Mouse (Mus musculus): Measurements from ENCODE around the gene Rhbdf2. TPM values are rescaled to one million over a fixed set of nuclear protein-coding genes. Genes with fewer than 3 reads are reported as not detected.
"Not testable (repeated sequence)": the region's sequence is repeated elsewhere in the genome, so short reads cannot be mapped to it uniquely, and the experiment has no call there.

Gene Rhbdf2
- total and polyA plus RNA-seq, 2 experiments from 2014 or later: 1.0 to 3.4 TPM

DNA sequence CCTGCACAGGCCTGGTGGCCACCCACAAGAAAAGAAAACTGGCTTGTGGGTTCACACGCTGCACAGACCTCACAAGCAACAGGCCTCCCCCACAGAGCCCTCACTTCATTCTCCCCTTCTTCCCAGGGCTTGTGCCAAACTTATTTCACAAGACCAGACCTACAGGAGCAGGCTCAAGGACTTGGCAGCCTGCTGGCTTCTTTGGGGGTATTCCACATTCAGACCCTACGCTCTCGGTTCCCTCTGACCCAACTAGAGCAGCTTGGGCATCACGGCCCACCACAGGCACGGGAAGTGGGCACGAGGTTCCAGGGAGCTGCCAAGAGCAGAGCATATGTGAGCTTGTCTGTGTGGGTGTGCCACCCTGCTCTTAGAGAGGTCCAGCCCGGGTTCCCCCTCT, 9.2 kb downstream of the Rhbdf2 start:
- no peaks in the 10 kb centered on the region for H3K36me3 ChIP-seq (ENCODE audit: insufficient read depth, low read length)
- H3K27ac ChIP-seq (ENCODE audit: low read depth, low read length): no peak overlapping the region
- WGBS: 68% methylated on average over 7 of the region's 7 CpGs
- ATAC-seq (ENCODE audit: low FRiP score): no peak
- H3K27me3 ChIP-seq (ENCODE audit: insufficient read depth, low read length): peaks cover 5% of the 10 kb centered on the region; the same call in 1 of the 2 replicates
- H3K4me1 ChIP-seq (ENCODE audit: insufficient read depth, low read length): no peaks in the 10 kb centered on the region
- H3K4me2 ChIP-seq (ENCODE audit: low read depth, low read length, poor library complexity, severe bottlenecking): no peak overlapping the region
- H3K9ac ChIP-seq (replicated peaks; ENCODE audit: low read length, poor library complexity, severe bottlenecking): no peak overlapping the region
- no peak for TF ChIP-seq CTCF (IDR thresholded peaks at IDR 0.05)
- no peak overlapping the region for H3K4me3 ChIP-seq (ENCODE audit: low read depth, low read length)
- peak; percentile 62 for DNase-seq (ENCODE audit: low spot score)
- H3K9me3 ChIP-seq (ENCODE audit: low read length): no peaks in the 10 kb centered on the region

DNA sequence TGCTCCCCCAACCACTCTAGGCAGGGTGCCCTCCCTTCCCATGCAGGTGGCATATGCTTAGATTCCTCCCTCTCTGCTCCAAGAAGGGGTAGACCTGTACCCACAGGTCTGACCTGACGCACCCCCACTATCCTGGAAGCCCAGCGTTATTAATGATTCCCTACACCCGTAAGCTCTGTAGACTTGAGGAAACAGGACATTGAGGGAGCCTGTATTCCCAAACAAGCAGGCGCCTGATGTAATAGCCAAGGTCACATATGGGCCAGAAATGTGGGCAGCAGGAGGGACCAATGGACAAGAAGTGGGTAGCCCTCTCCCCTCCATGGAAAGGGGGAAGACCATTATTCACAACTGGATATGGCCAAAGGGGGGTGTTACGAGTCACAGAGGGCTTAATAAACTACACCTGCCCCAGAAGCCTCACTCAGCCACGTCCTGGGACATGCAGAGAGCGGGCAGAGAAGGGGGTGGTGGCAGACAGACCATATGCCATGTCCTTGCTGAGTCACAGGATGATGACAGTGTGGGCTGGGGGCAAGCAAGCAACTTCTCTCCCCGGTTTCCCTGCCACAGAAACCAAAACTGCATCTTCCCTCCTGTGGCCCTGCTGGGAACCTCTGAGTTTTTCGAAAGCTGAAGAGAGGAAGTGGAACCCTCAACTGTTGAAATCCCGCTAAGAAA, 10.2 kb downstream of the Rhbdf2 start:
- Histone ChIP-seq H3K4me2 (ENCODE audit: low read depth, low read length, poor library complexity, severe bottlenecking) (no peak overlapping the region), H3K4me3 (ENCODE audit: low read depth, low read length) (no peak overlapping the region), H3K27ac (ENCODE audit: low read depth, low read length) (no peak overlapping the region), H3K9me3 (ENCODE audit: low read length) (no peaks in the 10 kb centered on the region), H3K4me1 (ENCODE audit: insufficient read depth, low read length) (no peaks in the 10 kb centered on the region), H3K36me3 (ENCODE audit: insufficient read depth, low read length) (no peaks in the 10 kb centered on the region), H3K27me3 (ENCODE audit: insufficient read depth, low read length) (peaks cover 5% of the 10 kb centered on the region; the same call in 1 of the 2 replicates), H3K9ac (replicated peaks; ENCODE audit: low read length, poor library complexity, severe bottlenecking) (no peak overlapping the region)
- ATAC-seq (ENCODE audit: low FRiP score) (no peak), DNase-seq (ENCODE audit: low spot score) (no peak)
- TF ChIP-seq CTCF (IDR thresholded peaks at IDR 0.05): no peak
- WGBS: 78% methylated on average over 10 of the region's 10 CpGs

DNA sequence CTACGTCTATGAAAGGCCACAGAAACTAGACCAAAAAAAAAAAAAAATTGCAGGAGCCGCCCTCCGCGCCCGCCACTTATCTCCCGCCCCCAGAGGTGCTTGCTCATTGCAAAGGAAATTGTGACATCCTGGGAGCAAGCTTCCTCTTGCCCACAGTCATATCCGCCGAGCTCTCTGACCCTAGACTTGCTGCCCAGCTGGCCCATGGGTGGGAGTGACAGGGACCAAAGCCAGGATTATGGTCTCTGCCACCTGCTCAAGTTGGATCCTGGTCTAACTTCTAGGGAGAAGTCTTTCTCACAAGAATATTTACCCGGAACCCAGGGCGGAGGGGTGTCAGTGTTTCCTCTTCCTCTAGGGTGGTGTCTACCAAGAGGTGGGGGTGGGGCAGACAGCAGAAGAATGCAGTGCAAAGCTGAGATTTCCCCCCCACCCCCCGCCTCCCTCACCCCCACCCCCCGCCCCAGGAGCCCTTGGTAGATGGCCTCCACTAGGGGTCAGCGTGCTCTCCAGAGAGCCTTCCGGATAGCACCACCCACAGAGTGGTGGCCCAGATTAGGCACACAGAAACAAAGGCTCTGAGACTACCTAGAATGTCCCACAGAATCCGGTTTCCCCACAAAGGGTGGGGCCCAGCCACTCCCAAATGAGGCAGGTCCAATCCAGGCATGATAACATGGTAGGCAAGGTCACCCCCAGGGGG, 10.9 kb downstream of the Rhbdf2 start:
- ATAC-seq (ENCODE audit: low FRiP score) (no peak), DNase-seq (ENCODE audit: low spot score) (no peak)
- Histone ChIP-seq H3K36me3 (ENCODE audit: insufficient read depth, low read length) (no peaks in the 10 kb centered on the region), H3K9ac (replicated peaks; ENCODE audit: low read length, poor library complexity, severe bottlenecking) (no peak overlapping the region), H3K4me3 (ENCODE audit: low read depth, low read length) (no peak overlapping the region), H3K4me2 (ENCODE audit: low read depth, low read length, poor library complexity, severe bottlenecking) (no peak overlapping the region), H3K27ac (ENCODE audit: low read depth, low read length) (no peak overlapping the region), H3K4me1 (ENCODE audit: insufficient read depth, low read length) (no peaks in the 10 kb centered on the region), H3K27me3 (ENCODE audit: insufficient read depth, low read length) (peaks cover 5% of the 10 kb centered on the region; the same call in 1 of the 2 replicates), H3K9me3 (ENCODE audit: low read length) (no peaks in the 10 kb centered on the region)
- WGBS: 53% methylated on average over 15 of the region's 15 CpGs
- TF ChIP-seq CTCF (IDR thresholded peaks at IDR 0.05): 0 out of 2 replicates have a peak, but pooled peaks have one; percentile 7

DNA sequence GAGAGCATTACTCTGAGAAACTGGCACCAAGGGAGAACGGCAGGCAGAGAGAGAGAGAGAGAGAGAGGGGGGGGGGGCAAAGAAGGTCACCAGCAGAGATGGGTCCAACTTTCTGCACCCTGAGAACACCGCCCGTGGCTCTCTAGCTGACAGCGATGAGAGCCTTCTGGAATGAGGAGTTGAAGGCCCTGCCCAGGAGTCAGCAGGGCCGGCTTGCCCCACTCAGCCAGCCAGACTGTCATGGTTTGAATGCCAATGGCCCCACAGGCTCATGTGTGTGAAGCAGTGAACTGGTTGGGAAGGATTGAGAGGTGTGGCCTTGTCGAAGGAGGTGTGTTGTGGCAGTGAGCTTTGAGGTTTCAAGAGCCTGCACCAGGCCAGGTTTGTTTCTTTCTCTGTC, 13.6 kb downstream of the Rhbdf2 start:
- no peak overlapping the region for H3K4me2 ChIP-seq (ENCODE audit: low read depth, low read length, poor library complexity, severe bottlenecking)
- no peak for TF ChIP-seq CTCF (IDR thresholded peaks at IDR 0.05)
- ATAC-seq (ENCODE audit: low FRiP score) (no peak), DNase-seq (ENCODE audit: low spot score) (no peak)
- H3K4me3 ChIP-seq (ENCODE audit: low read depth, low read length): no peak overlapping the region
- H3K36me3 ChIP-seq (ENCODE audit: insufficient read depth, low read length): no peaks in the 10 kb centered on the region
- H3K27me3 ChIP-seq (ENCODE audit: insufficient read depth, low read length): no peaks in the 10 kb centered on the region
- no peaks in the 10 kb centered on the region for H3K9me3 ChIP-seq (ENCODE audit: low read length)
- no peaks in the 10 kb centered on the region for H3K4me1 ChIP-seq (ENCODE audit: insufficient read depth, low read length)
- H3K9ac ChIP-seq (replicated peaks; ENCODE audit: low read length, poor library complexity, severe bottlenecking): no peak overlapping the region
- 83% methylated on average over 6 of the region's 6 CpGs for WGBS
- no peak overlapping the region for H3K27ac ChIP-seq (ENCODE audit: low read depth, low read length)

DNA sequence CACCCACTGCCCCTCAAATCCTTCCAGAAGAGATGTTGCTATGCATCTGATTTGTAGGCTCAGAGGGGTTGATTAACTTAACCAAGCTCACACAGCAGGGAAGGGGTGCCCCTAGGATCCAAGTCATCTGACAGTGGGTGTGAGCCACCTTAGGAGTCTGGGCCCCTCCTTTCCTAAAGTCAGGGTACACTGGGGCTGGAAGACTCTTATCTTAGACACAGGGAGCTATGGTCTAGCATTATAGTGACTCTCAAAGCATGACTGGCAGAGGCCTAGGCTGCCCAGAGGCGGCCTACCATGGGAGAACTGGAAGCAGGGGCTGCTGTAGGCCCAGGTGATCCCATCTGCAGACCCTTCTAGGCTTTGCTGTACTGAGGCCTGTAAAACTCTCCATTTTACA, 14.3 kb downstream of the Rhbdf2 start:
- WGBS: 83% methylated on average over 1 of the region's 1 CpGs
- DNase-seq (ENCODE audit: low spot score): no peak
- Histone ChIP-seq H3K27ac (ENCODE audit: low read depth, low read length) (no peak overlapping the region), H3K4me1 (ENCODE audit: insufficient read depth, low read length) (no peaks in the 10 kb centered on the region), H3K9me3 (ENCODE audit: low read length) (no peaks in the 10 kb centered on the region), H3K27me3 (ENCODE audit: insufficient read depth, low read length) (no peaks in the 10 kb centered on the region), H3K4me3 (ENCODE audit: low read depth, low read length) (no peak overlapping the region), H3K9ac (replicated peaks; ENCODE audit: low read length, poor library complexity, severe bottlenecking) (no peak overlapping the region), H3K4me2 (ENCODE audit: low read depth, low read length, poor library complexity, severe bottlenecking) (no peak overlapping the region), H3K36me3 (ENCODE audit: insufficient read depth, low read length) (no peaks in the 10 kb centered on the region)
- no peak for ATAC-seq (ENCODE audit: low FRiP score)
- no peak for TF ChIP-seq CTCF (IDR thresholded peaks at IDR 0.05)

DNA sequence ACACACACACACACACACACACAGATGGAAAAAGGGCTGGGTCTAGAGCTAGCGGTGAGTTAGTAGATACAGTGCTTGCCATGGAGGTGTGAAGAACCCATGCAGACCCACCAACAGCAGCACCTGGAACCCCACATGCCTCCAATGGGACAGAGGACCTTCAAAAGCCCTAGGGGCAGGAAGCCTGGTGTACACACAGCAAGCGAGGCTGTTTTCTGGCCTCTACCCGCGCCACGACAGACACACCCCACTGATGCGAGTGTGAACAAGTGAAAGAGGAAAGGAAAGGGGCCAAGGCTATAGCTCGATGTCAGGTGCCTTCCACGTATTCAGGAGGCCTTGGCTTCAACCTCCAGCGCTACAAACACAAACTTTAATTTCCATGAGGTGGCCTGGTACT, 14.9 kb downstream of the Rhbdf2 start:
- no peaks in the 10 kb centered on the region for H3K9me3 ChIP-seq (ENCODE audit: low read length)
- H3K4me2 ChIP-seq (ENCODE audit: low read depth, low read length, poor library complexity, severe bottlenecking): no peak overlapping the region
- no peak overlapping the region for H3K27ac ChIP-seq (ENCODE audit: low read depth, low read length)
- H3K9ac ChIP-seq (replicated peaks; ENCODE audit: low read length, poor library complexity, severe bottlenecking): no peak overlapping the region
- no peak overlapping the region for H3K4me3 ChIP-seq (ENCODE audit: low read depth, low read length)
- 92% methylated on average over 9 of the region's 9 CpGs for WGBS
- ATAC-seq (ENCODE audit: low FRiP score) (no peak), DNase-seq (ENCODE audit: low spot score) (no peak)
- no peaks in the 10 kb centered on the region for H3K4me1 ChIP-seq (ENCODE audit: insufficient read depth, low read length)
- no peaks in the 10 kb centered on the region for H3K27me3 ChIP-seq (ENCODE audit: insufficient read depth, low read length)
- H3K36me3 ChIP-seq (ENCODE audit: insufficient read depth, low read length): no peaks in the 10 kb centered on the region
- no peak for TF ChIP-seq CTCF (IDR thresholded peaks at IDR 0.05)

DNA sequence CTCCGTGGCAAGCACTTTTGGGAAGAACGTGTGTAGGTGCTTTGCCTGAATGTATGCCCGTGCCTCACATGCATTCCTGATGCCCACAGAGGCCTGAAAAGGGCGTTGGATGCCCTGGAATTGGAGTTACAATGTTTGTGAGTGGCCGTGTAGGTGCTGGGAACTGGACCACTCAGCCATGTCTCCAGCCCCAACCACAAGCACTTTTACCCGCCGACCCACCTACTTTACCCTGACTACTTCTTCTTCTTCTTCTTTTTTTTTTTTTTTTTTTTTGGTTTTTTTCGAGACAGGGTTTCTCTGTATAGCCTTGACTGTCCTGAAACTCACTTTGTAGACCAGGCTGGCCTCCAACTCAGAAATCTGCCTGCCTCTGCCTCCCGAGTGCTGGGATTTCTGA, 15.7 kb downstream of the Rhbdf2 start:
- H3K9ac ChIP-seq (replicated peaks; ENCODE audit: low read length, poor library complexity, severe bottlenecking); ATAC-seq (ENCODE audit: low FRiP score): not testable (repeated sequence)
- 88% methylated on average over 8 of the region's 9 CpGs for WGBS

More for the DNA sequence above, 15.7 kb downstream of the Rhbdf2 start:
- H3K27me3 ChIP-seq (ENCODE audit: insufficient read depth, low read length); H3K9me3 ChIP-seq (ENCODE audit: low read length); H3K4me1 ChIP-seq (ENCODE audit: insufficient read depth, low read length); H3K4me3 ChIP-seq (ENCODE audit: low read depth, low read length); H3K27ac ChIP-seq (ENCODE audit: low read depth, low read length); DNase-seq (ENCODE audit: low spot score); H3K36me3 ChIP-seq (ENCODE audit: insufficient read depth, low read length); H3K4me2 ChIP-seq (ENCODE audit: low read depth, low read length, poor library complexity, severe bottlenecking): not testable (repeated sequence)

Data from midbrain, postnatal 0 days (tissue).